Mouse (Mus musculus): ENCODE data around the gene 4930558C23Rik. TPM values are rescaled to one million over a fixed set of nuclear protein-coding genes. Genes with fewer than 3 reads are reported as not detected.
"Not testable (repeated sequence)": the region's sequence is repeated elsewhere in the genome, so short reads cannot be mapped to it uniquely, and the experiment has no call there.

The 4930558C23Rik gene
- polyA plus RNA-seq, 1 experiment from 2014 or later: not detected

DNA sequence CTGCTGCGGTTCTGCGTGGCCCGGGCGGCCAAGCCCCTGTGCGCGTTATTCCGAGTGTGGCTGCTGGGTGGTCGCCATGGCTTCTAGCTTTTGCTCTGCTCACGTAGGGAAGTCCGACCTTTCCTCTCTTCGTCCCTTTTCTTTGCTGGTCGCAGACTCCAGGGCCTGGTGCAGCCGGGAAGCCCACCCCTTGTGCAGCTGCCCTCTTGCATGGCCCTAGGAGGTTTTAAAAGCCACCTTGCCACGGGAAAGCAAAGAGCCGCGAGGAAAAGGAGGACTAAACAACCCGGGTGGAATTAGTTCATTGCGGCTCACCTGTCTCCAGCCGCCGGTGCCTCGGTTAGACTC lies 25.2 kb upstream of the 4930558C23Rik start:
- not testable (repeated sequence) for ATAC-seq (ENCODE audit: low FRiP score, low read depth); H3K36me3 ChIP-seq; H3K27me3 ChIP-seq (replicated peaks); H3K9me3 ChIP-seq; H3K27ac ChIP-seq; H3K4me1 ChIP-seq; H3K9ac ChIP-seq
- Histone ChIP-seq H3K4me3 (peak overlapping the region; percentile 23; the same call in 1 of the 2 replicates), H3K4me2 (replicated peaks) (peak overlapping the region; percentile 55)
- 28% methylated on average over 16 of the region's 21 CpGs for WGBS

DNA sequence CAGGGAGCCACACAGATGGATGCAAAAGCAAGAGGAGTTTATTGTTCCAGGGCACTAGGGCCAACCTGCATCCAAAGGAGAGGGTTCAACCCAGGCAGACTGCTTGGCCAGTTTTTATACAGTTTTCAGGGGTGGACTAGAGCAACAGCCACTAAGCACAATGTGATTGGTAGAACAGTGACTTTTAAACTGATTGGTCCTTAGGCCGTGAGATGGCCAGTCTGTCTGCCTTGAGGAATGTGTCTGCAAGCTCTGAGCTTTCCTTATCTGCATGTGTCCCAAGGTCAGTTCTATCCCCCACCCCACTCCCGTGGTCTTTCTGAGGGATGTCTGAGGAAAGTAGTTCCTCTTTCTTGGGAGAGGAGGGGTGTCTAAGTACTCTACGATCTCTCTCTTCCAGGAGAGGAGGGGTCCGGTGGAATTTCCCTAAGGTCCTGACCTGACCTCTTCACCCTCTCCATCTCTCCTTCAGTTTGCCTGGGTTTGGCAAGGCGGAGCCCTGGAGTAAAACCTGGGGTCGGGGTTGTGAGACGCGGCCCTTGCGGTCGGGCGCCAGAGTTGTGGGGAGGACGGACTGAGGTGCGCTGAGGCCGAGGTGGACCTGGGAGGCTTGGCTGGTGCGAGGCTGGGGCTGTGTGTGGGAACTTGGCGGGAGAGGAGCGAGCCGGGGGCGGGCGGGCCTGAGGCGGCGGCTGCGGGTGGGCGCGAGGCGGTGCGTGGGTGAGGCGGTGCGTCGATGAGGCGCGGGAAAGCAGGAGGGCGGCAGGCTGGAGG lies 24.7 kb upstream of the 4930558C23Rik start:
- H3K36me3 ChIP-seq; H3K9ac ChIP-seq; H3K9me3 ChIP-seq; H3K4me1 ChIP-seq; H3K27ac ChIP-seq; H3K27me3 ChIP-seq (replicated peaks): not testable (repeated sequence)
- WGBS: 44% methylated on average over 16 of the region's 33 CpGs
- peak; percentile 70; the same call in 1 of the 2 replicates for ATAC-seq (ENCODE audit: low FRiP score, low read depth)
- Histone ChIP-seq H3K4me2 (replicated peaks) (peak overlapping the region; percentile 55), H3K4me3 (peak overlapping the region; percentile 23; the same call in 1 of the 2 replicates)

DNA sequence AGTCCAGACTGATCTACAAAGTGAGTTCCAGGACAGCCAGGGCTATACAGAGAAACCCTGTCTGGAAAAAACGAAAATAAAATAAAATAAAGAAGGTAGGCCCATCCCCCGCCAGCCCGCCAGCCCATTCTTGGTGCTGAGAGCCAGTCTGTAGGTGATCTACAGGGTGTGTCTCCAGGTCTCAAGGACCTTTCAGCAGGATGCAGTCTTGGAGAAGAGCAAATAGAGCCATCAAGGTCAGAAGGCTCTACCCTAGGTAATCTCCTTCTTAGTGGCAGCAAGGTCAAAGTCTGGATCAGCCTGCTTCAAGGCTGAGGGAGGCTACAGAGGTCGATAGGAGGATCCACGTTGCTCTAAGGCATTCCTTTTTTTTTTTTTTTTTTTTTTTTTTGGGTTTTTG lies 23.8 kb upstream of the 4930558C23Rik start:
- not testable (repeated sequence) for H3K9ac ChIP-seq; H3K4me1 ChIP-seq; ATAC-seq (ENCODE audit: low FRiP score, low read depth); H3K27me3 ChIP-seq (replicated peaks); H3K27ac ChIP-seq; H3K9me3 ChIP-seq; H3K4me3 ChIP-seq; H3K4me2 ChIP-seq (replicated peaks); H3K36me3 ChIP-seq
- 89% methylated on average over 5 of the region's 5 CpGs for WGBS

DNA sequence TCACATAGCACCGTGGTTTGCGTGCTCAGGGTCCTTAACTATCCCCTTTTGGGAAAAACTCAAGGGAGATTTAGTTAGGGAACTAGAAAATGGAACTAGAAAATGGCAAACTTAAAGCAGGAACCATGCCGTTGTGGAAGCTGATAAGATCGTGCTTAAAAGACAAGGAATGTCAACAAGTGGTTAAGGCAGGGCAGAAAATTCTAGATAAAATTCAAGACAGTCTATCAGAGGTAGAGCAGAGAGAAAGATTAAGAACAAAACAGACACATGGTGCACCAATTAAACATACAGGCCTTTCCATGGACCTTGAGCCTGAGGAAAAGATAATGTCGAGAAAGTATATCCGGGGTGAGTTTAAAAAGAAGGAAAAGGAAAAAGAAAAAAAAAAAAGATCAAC lies 15.2 kb upstream of the 4930558C23Rik start:
- Histone ChIP-seq H3K27me3 (replicated peaks) (no peaks in the 10 kb centered on the region), H3K4me2 (replicated peaks) (no peak overlapping the region), H3K4me1 (no peaks in the 10 kb centered on the region), H3K9ac (no peak overlapping the region), H3K4me3 (no peak overlapping the region), H3K36me3 (no peaks in the 10 kb centered on the region), H3K9me3 (peaks cover 18% of the 10 kb centered on the region), H3K27ac (no peak overlapping the region)
- ATAC-seq (ENCODE audit: low FRiP score, low read depth): no peak
- WGBS: 93% methylated on average over 6 of the region's 6 CpGs

DNA sequence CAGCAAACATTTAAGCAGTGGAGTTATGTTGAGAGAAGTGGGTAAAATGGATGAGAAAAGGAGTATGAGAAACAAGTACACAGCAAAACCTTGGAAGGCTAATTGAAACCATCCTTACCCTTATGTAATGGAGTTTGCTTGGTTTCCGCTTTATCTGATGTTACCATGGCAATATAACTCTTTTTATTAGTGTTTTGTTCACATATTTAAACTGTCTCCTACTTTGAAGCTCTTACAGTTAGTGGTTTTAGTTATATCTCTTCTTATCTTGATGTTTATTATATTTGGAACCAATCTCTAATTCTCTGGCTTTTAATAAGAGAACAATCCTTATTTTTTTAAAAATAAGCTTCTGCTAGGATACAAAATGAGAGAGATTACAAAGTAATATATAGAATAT lies 9.6 kb upstream of the 4930558C23Rik start:
- no peak overlapping the region for H3K27ac ChIP-seq
- no peak for ATAC-seq (ENCODE audit: low FRiP score, low read depth)
- WGBS: 94% methylated on average over 1 of the region's 1 CpGs

DNA sequence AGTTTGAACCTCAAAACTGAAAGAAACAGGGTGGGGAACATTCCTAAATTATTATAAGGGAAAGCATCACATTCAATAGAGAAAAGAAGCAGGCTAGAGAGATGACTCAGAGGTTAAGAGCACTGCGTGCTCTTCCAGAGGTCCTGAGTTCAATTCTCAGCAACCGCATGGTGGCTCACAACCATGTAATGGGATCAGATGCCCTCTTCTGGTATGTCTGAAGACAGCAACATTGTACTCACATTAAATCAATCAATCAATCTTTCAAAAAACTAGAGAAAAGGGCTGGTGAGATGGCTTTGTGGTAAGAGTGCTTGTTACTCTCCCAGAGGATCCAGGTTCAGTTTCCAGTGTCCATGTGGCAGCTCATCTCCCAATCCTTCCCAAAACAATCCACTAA lies 6.2 kb upstream of the 4930558C23Rik start:
- Histone ChIP-seq H3K4me3 (no peak overlapping the region), H3K9ac (no peak overlapping the region), H3K4me1 (no peaks in the 10 kb centered on the region), H3K27ac (no peak overlapping the region), H3K27me3 (replicated peaks) (no peaks in the 10 kb centered on the region), H3K9me3 (no peaks in the 10 kb centered on the region), H3K36me3 (no peaks in the 10 kb centered on the region), H3K4me2 (replicated peaks) (no peak overlapping the region)
- WGBS: 97% methylated on average over 2 of the region's 2 CpGs
- ATAC-seq (ENCODE audit: low FRiP score, low read depth): no peak

More for the DNA sequence above, 9.6 kb upstream of the 4930558C23Rik start:
- Histone ChIP-seq H3K4me3 (no peak overlapping the region), H3K4me2 (replicated peaks) (no peak overlapping the region), H3K36me3 (no peaks in the 10 kb centered on the region), H3K4me1 (no peaks in the 10 kb centered on the region), H3K9ac (no peak overlapping the region), H3K9me3 (no peaks in the 10 kb centered on the region), H3K27me3 (replicated peaks) (no peaks in the 10 kb centered on the region)

DNA sequence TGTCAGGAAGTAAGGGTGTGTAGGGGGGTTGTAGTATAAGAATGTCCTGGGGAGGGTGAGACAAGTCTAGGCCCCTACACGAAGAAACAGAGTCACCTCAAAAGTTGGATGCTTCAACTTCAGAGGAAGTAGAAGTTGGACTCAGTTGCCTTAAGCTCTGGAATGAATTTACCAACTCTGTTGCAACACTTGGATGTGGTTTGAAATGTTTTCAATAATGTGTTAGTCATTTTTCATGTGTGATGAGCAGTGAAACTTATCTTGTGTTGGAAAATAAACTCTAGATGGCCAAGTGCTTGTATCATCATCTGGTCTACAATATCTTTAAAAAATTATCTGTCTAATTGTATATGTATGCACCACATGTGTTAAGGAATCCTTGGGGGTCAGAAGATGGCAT lies 5.1 kb upstream of the 4930558C23Rik start:
- Histone ChIP-seq H3K9me3 (no peaks in the 10 kb centered on the region), H3K4me3 (no peak overlapping the region), H3K4me2 (replicated peaks) (no peak overlapping the region), H3K36me3 (no peaks in the 10 kb centered on the region), H3K9ac (no peak overlapping the region), H3K27ac (no peak overlapping the region), H3K27me3 (replicated peaks) (no peaks in the 10 kb centered on the region), H3K4me1 (no peaks in the 10 kb centered on the region)
- WGBS: 86% methylated on average over 1 of the region's 1 CpGs
- no peak for ATAC-seq (ENCODE audit: low FRiP score, low read depth)

DNA sequence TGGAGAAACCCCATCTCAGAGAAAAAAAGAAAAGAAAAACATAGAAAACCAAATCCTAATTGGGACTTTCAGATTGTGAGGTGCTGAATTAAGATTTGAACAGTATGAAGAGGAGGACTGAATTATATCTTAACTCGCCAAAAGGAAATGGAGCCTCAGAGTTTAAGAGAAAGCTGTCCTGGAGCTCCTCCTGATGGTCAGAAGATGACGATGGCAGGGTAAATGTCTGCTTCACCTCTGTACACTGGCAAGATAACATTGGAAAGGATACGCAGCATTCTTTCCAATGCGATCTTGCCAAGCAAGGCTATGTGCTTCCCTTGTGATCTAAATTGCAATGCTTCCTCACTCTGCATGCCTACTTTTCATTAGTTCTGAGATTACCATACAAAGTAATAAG lies 8.3 kb downstream of the 4930558C23Rik start:
- H3K4me2 ChIP-seq (replicated peaks): no peak overlapping the region
- no peaks in the 10 kb centered on the region for H3K36me3 ChIP-seq
- no peak overlapping the region for H3K27ac ChIP-seq
- 0 out of 2 replicates have a peak, but pooled peaks cover 3% of the 10 kb centered on the region for H3K9me3 ChIP-seq
- H3K9ac ChIP-seq: no peak overlapping the region
- no peak overlapping the region for H3K4me3 ChIP-seq
- H3K27me3 ChIP-seq (replicated peaks): no peaks in the 10 kb centered on the region
- ATAC-seq (ENCODE audit: low FRiP score, low read depth): no peak
- WGBS: 90% methylated on average over 4 of the region's 4 CpGs
- no peaks in the 10 kb centered on the region for H3K4me1 ChIP-seq

DNA sequence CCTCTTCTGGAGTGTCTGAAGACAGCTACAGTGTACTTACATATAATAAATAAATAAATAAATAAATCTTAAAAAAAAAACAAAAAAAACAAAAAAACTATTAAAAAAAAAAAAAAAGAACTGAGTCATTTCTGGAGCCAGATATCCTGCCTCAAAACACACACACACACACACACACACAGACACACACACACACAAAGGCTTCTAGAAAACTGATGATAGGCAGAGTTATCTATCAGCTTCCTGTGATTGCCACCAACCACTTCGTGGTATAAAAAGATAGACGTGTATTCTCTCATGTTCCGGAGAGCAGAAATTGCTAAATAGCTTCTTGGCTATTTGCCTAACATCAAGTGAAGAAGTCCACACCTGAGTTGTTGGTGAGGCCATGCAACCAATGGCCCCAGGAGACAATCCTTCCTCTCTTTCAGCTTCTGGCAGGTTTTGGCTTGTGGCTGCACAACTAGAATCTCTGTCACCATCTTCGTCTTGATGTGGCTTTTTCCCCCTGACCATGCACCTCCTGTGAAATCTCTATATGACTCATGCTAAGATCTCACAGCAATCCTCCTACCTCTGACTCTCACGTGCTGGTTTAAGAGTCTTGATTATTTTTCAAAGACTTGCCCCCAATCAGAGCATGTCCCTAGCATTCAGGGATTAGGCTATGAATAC lies 17.1 kb downstream of the 4930558C23Rik start:
- Histone ChIP-seq H3K9ac (no peak overlapping the region), H3K4me1 (no peaks in the 10 kb centered on the region), H3K36me3 (no peaks in the 10 kb centered on the region), H3K27ac (no peak overlapping the region), H3K4me2 (replicated peaks) (no peak overlapping the region), H3K4me3 (no peak overlapping the region), H3K9me3 (no peaks in the 10 kb centered on the region), H3K27me3 (replicated peaks) (no peaks in the 10 kb centered on the region)
- 90% methylated on average over 5 of the region's 5 CpGs for WGBS
- ATAC-seq (ENCODE audit: low FRiP score, low read depth): no peak

DNA sequence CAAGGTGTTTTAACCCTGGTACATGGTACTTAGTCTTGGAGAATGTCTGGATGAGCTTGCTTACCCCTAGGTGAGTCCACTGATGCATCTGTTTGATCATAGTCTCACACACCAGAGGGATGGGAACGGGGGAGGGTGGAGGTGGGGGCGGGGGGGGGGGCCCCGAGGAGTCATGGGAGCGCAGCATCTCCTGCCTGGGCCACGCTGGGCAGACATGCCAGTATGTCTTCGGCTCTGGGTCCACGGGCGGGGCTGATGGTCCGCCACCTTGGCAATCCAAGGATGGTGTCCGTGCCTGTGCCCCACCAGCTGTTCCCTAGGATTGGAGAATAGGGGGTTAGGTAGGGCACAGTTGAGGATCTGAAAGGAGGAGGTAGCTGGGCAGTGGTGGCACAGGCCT lies 29.4 kb downstream of the 4930558C23Rik start:
- WGBS: 89% methylated on average over 10 of the region's 10 CpGs
- H3K27ac ChIP-seq: no peak overlapping the region
- no peaks in the 10 kb centered on the region for H3K27me3 ChIP-seq (replicated peaks)
- H3K4me1 ChIP-seq: no peaks in the 10 kb centered on the region
- H3K36me3 ChIP-seq: no peaks in the 10 kb centered on the region
- H3K4me2 ChIP-seq (replicated peaks): no peak overlapping the region
- H3K4me3 ChIP-seq: no peak overlapping the region
- peaks cover 14% of the 10 kb centered on the region for H3K9me3 ChIP-seq
- H3K9ac ChIP-seq: no peak overlapping the region
- no peak for ATAC-seq (ENCODE audit: low FRiP score, low read depth)

DNA sequence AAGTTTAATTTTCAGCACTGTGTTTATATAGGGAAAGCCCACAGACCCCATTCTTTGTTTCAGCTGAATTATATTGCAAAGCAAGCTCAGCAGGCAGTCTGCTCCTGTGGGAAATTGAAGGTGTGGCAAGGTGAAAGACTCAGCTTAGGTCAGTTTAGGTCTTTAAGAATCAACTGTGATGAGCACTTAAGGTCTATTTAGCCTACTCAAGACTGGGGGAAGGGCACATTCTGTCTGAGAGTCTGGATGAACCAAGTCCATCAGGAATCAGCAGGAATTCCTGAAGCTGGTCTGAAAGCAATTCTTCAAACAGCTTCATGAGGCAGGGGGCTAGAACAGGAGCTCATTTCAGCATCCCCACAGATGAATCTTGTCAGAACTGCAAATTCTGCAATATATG lies 32.5 kb downstream of the 4930558C23Rik start:
- Histone ChIP-seq H3K27me3 (replicated peaks) (no peaks in the 10 kb centered on the region), H3K4me1 (no peaks in the 10 kb centered on the region), H3K9ac (no peak overlapping the region), H3K9me3 (no peaks in the 10 kb centered on the region), H3K36me3 (no peaks in the 10 kb centered on the region), H3K27ac (no peak overlapping the region), H3K4me3 (no peak overlapping the region), H3K4me2 (replicated peaks) (no peak overlapping the region)
- ATAC-seq (ENCODE audit: low FRiP score, low read depth): no peak

DNA sequence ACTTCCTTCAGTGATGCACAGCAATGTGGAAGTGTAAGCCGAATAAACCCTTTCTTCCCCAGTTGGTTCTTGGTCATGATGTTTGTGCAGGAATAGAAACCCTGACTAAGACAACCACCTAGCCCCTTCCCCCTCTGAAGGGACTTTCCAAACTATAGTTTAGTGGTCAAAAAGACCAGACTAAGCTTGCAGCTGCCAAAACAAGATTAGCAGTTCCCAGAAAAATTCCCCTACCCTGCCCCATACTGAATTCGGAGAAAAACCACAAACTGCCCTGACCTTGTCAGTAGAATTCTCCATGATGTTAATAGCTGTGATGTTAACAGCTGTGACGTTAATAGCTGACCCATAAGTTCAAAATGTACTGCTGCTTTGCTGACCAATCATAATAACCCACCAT lies 42.4 kb downstream of the 4930558C23Rik start:
- not testable (repeated sequence) for H3K9ac ChIP-seq; H3K27ac ChIP-seq; H3K4me2 ChIP-seq (replicated peaks); H3K4me3 ChIP-seq; H3K36me3 ChIP-seq; H3K4me1 ChIP-seq; H3K27me3 ChIP-seq (replicated peaks); ATAC-seq (ENCODE audit: low FRiP score, low read depth); H3K9me3 ChIP-seq
- 83% methylated on average over 3 of the region's 3 CpGs for WGBS

DNA sequence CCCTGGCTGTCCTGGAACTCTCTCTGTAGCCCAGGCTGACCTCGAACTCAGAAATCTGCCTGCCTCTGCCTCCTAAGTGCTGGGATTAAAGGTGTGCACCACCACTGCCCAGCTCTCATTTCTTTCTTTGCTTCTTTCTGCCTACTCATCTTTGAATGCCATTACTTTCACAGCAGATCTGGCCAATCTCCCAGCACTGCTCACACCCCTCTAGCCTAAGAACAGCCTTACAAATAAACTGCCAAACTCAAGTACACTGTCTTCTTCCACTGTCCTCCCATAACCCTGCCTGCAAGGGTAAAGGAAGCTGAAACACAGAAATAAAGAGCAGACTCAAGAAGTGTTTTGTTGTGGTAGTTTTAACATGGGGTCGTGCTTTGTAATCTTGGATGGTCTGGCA lies 44.9 kb downstream of the 4930558C23Rik start:
- 88% methylated on average over 2 of the region's 2 CpGs for WGBS

More for the DNA sequence above, 44.9 kb downstream of the 4930558C23Rik start:
- Histone ChIP-seq H3K36me3 (peaks cover 10% of the 10 kb centered on the region), H3K9ac (no peak overlapping the region), H3K4me1 (no peaks in the 10 kb centered on the region), H3K27me3 (replicated peaks) (no peaks in the 10 kb centered on the region), H3K4me2 (replicated peaks) (no peak overlapping the region), H3K4me3 (no peak overlapping the region), H3K27ac (no peak overlapping the region), H3K9me3 (no peaks in the 10 kb centered on the region)
- no peak for ATAC-seq (ENCODE audit: low FRiP score, low read depth)

All from neural tube, embryonic 12.5 days (tissue).